Mouse (Mus musculus): ENCODE data around the gene Ppp5c.
A peak's percentile ranks its signal among the peaks of the same experiment; 100 is the strongest.
"Not testable (repeated sequence)": the region's sequence is repeated elsewhere in the genome, so short reads cannot be mapped to it uniquely, and the experiment has no call there.

Ppp5c gene

GRCm38 (mm10) chr7:17027588-17028343 lies at the start of gene Ppp5c:
TSS of gene Ppp5c (minus strand) at chr7:17027924.
- peak; percentile 89 for DNase-seq

GRCm38 (mm10) chr7:17076542-17076941 lies 48.8 kb upstream of the Ppp5c start:
- peak; percentile 78 for DNase-seq

DNA sequence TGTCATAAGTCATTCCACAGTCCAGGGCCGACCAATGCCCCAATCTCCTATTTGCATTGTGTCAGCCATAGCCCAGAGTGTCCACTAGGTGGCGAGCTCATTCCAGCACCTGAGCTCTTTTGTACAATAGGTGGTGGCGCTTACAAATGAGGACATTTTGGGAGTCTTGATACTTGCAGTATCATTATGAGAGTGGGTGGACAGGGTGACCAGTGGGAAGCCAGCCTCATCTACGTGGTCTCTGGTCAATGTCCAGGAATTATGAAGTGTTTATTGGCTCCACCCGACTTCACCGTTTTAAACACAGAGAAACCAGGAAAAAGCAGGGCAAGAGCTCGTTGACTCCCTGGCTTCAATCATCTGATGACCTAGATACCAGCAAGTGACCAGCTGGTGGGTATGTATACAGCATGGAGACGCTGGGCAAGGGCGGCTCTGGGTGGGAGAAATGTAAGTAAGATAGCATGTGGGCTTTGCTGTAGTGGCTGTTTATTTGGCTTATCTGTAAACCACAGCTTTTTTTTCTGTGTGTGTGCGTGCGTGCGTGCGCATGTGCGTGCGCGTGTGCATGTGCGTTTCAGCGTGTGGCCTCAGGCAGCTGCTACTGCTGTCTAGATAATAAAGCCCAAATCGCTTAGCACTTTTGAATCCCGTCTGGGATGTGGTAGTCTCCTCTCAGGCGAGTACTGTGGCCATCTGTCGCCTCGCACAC lies 46.3 kb upstream of the Ppp5c start, which contains the start of gene Psg16:
Psg16 (plus strand) TSS at position 137 of the 712 bp plus-strand sequence.
- DNase-seq, result peak; percentile 97

DNA sequence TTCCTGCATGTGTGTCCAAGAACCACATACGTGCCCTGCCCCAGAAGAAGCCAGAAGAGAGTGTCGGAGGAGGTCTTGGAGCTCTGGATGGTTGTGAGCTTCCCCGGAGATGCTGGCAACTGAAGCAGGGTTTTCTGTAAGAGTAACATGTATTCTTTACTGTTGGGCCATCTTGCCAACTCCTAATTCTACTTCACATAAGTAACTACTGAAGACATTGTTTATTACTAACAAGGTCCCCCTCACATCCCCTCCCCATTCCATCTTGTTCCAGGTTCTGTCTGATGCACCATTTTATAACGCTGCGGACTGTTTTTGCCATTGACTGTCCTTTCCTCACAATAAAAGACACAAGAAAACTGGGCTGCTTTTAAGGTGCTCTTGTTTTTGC lies 45.8 kb upstream of the Ppp5c start:
- DNase-seq, result no peak

GRCm38 (mm10) chr7:17067651-17068050 lies 39.9 kb upstream of the Ppp5c start:
- DNase-seq, result not testable (repeated sequence)

DNA sequence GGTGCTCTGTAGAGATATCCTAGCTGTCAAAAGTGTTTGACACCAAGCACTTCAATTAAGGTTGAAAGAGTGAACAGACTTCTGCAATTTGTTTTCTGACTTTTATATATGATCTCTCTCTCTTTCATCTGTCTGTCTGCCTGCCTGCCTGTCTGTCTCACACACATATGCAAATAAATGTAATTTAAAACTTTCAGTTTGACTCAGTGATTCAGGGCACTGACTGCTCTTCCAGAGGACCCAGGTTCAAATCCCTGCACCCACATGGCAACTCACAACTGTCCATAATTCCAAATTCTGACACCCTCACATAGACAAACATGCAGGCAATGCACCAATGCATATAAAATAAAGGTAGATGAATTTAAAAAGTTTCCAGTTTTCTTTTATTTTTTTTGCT lies 39.3 kb upstream of the Ppp5c start:
- no peak for DNase-seq

- peak; percentile 93 for DNase-seq
These were observed 38.7 kb upstream of the Ppp5c start for GRCm38 (mm10) chr7:17066412-17066811.

GRCm38 (mm10) chr7:17065620-17066019 lies 37.9 kb upstream of the Ppp5c start:
- DNase-seq, result peak; percentile 30

DNA sequence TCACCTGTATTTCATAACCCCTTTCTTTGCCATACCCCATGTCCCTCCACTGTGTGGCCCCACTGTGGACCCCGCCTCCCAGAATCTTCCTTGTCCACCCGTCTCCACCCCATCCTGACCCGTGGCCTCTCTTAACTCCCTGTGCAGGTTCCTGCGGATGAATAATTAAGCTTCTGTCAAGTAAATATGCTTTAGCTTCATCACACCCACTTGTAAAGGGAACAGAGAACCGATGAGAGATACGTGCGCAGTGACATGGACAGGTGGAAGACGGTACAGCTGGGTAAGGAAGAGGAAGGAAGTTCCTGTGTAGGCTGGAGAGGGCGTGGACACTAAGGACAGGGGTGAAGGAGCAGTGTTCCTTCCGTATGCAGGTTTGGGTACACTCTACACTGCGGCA lies 35.1 kb upstream of the Ppp5c start:
- DNase-seq, result peak; percentile 25

- peak; percentile 45 for DNase-seq
These were observed 34.7 kb upstream of the Ppp5c start, which contains the start of gene Hif3a for GRCm38 (mm10) chr7:17062389-17062788. TSS of gene Hif3a (minus strand) at chr7:17062427.

- peak; percentile 64 for DNase-seq
These were observed 33.3 kb upstream of the Ppp5c start for GRCm38 (mm10) chr7:17060782-17061605.

- DNase-seq, result peak; percentile 87
These were observed 32.5 kb upstream of the Ppp5c start for GRCm38 (mm10) chr7:17060031-17060781.

- DNase-seq, result no peak
These were observed 31.7 kb upstream of the Ppp5c start for GRCm38 (mm10) chr7:17059463-17059844.

- peak; percentile 54 for DNase-seq
These were observed 31.2 kb upstream of the Ppp5c start for GRCm38 (mm10) chr7:17058816-17059462.

DNA sequence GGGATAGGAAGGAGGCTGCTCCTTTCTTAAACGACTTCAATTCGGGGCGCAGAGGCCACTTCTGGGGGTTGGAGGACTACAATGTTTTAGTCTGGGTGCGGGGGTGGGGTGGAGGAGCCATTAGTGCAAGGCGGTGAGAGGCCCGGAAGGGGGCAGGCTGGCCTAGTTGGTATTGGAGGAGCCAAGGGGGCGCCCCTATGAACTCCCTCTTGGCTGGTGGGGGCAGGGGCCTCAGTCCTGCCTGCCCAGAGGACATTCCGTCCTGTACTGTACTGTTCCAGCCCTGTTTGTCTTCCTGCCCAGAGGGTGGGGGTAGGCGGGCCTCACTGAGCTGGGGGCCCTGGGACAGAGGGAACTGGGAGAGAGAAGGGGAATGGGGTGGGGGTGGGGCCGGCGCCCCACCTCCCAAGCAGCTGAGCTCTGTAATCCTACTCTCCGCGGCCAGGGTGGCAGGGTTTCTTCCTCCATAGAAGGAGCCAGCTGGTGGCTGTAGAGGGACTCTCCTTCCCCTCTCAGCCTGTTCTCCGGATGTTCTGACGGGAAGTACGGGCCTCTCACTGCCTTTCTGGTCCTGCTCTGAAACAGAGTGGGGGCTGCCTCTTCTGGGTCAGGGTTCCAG lies 30.5 kb upstream of the Ppp5c start:
- peak; percentile 63 for DNase-seq

GRCm38 (mm10) chr7:17056601-17057523 lies 29.1 kb upstream of the Ppp5c start:
- DNase-seq, result peak; percentile 45

DNA sequence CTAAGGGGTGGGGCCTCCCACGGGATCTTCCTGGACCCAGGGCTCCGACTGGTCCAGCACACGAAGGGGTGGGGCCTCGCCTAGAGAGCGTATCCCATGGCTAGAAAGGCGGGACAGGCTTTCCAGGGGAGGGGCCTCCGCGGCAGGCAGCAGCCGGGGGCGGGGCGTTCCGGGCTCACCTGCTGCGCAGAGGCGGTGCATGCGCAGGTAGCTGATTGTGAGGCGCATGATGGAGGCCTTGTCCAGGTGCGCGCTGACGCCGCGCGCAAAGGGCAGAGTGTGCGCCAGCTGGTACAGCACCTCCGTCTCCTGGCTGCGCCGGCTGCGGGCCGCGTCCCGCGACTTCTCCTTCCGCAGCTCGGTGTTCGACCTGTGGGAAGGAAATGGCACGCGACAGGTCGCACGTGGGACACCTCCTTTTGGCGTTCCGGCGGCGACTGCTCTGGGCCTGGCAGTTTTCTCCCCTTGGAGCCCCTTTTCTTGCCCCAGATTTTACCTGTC lies 28.4 kb upstream of the Ppp5c start:
- peak; percentile 93 for DNase-seq

DNA sequence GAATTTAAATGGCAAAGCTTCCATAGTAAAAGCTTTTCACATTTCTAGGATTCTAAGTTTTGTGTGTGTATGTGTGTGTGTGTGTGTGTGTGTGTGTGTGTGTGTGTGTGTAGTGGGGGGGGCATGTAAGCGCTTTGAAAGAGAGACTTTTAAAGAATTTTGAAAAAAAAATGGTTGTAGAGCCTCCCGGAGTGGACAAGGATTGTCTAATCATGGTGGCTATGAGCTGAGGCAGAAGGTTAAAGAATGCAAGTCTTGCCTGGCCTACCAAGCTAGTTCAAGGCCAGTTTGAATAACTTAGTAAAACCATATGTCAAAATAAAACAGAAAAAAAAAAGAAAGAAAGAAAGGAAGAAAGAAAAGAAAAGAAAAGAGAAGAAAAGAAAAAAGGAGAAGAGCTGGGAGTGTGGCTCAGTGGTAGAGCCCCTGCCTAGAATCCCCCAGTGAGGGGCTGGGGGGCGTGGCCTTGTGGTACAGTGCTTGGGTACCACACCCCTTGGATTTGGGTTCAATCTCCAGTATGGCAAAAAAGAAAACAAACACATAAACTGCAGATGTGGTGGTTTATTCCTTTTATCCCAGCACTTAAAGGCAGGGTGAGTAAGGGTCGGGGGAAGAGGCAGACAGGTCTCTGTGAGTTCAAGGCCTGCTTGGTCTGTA lies 27.7 kb upstream of the Ppp5c start:
- DNase-seq, result no peak

DNA sequence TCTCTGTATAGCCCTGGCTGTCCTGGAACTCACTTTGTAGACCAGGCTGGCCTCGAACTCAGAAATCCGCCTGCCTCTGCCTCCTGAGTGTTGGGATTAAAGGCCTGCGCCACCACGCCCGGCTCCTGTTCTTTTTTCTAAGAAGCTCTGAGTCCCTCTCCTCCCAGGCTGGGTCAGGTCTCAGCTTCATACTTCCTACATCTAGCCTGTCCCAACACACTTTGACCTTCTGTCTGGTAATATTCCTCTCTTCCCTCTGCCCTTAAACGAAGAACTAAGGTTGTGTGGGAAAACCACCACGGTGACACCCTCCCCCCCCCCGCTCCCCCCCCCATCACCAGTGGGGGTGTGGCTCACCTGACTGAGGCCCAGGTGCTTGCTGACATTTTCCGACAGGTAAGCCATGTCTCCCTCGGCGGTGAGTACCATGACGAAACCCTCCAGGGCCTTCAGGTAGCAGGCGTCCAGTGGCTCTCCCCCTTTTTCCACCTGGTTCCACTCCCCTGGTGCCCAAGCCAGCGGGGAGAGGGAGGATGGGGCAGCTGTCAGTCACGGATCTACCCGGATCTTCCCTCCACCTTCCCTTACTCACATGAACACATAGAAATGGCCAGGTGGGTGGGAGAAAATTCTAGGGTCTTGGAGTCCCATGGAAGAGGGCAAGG lies 26.7 kb upstream of the Ppp5c start:
- DNase-seq, result no peak
